8 mouse cellular contexts compared by ENCODE assay signal in the genomic region with DNA sequence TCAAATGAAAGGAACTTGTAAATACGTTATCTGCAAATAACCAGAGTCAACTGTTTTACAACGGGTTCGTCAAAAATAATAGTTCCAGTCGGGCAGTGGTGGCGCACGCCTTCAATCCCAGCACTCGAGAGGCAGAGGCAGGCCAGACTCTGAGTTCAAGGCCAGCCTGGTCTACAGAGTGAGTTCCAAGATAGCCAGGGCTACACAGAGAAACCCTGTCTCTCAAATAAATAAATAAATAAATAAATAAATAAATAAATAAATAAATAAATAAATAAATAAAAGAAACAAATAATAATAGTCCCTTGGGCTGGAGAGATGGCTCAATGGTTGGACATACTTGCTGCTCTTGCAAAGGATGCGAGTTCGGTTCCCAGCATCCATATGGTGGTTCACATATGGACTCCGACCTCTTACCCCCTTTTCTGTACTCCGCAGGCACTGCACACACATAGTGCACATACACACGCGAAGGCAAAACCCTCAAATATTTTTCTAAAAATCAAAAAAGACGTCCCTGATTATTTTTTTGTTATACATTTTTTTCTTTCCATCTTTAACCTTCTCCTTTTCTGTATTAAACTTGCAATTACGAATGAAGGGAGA. TPM values are rescaled to one million over a fixed set of nuclear protein-coding genes. Genes with fewer than 3 reads are reported as not detected.
DNase-seq lines count a peak whose midpoint lies in the region; ATAC-seq and TF ChIP-seq lines count a peak whose summit lies in the region.

No protein-coding gene starts in this region.

- H3K9ac ChIP-seq in hindbrain, embryonic 16.5 days (ENCODE audit: low read depth, low read length): peak overlapping the region; percentile 96

- intact Hi-C loops in gastrocnemius, postnatal 36 days (cut with DNase I): no loop called here

- no peak for TF ChIP-seq CTCF in layer of hippocampus, adult 2 months (conservative IDR thresholded peaks at IDR 0.05)

- H3K27me3 ChIP-seq in hindbrain, embryonic 16.5 days (replicated peaks; ENCODE audit: control insufficient read depth, insufficient read depth, low read length): no peaks in the 10 kb centered on the region
- no peaks in the 10 kb centered on the region for H3K27me3 ChIP-seq in myocyte (ENCODE audit: control insufficient read depth, insufficient read depth, insufficient read length)

- H3K4me3 ChIP-seq in layer of hippocampus, adult 2 months: peak overlapping the region; percentile 98
- H3K4me3 ChIP-seq in hindbrain, embryonic 16.5 days (ENCODE audit: low read length): peak overlapping the region; percentile 68
- peak overlapping the region; percentile 46 for H3K4me3 ChIP-seq in myocyte

- H3K79me2 ChIP-seq in myocyte (ENCODE audit: control insufficient read depth, insufficient read depth): peaks cover 8% of the 10 kb centered on the region

- H3K36me3 ChIP-seq in hindbrain, embryonic 16.5 days (ENCODE audit: control insufficient read depth, insufficient read depth, low read length): no peaks in the 10 kb centered on the region
- H3K36me3 ChIP-seq in myocyte (ENCODE audit: control insufficient read depth, insufficient read depth): no peaks in the 10 kb centered on the region

- TF ChIP-seq POLR2A in myocyte (IDR thresholded peaks at IDR 0.05; ENCODE audit: insufficient read length, low read depth): no peak

- H3K4me2 ChIP-seq in hindbrain, embryonic 16.5 days (ENCODE audit: low read length): peak overlapping the region; percentile 86
- peak overlapping the region; percentile 89 for H3K4me2 ChIP-seq in myocyte (ENCODE audit: low read depth)

- DNase-seq in layer of hippocampus, adult 2 months (ENCODE audit: low spot score in 2 of 2): no peak
- DNase-seq in layer of hippocampus, postnatal 10 days (ENCODE audit: low spot score in 2 of 2): no peak
- DNase-seq in embryo, embryonic 10.5 days (ENCODE audit: low spot score): peak; percentile 48
- no peak for DNase-seq in gastrocnemius, postnatal 36 days
- DNase-seq in spleen, postnatal 4 days (ENCODE audit: low spot score in 2 of 2): no peak
- no peak for DNase-seq in thymus, postnatal 36 days

- H3ac ChIP-seq in myocyte (ENCODE audit: control insufficient read depth, insufficient read length): peak overlapping the region; percentile 31

- ATAC-seq in hindbrain, embryonic 16.5 days: no peak

- WGBS in hindbrain, embryonic 16.5 days: 44% methylated on average over 15 of the region's 15 CpGs

- no peaks in the 10 kb centered on the region for H3K9me3 ChIP-seq in hindbrain, embryonic 16.5 days (ENCODE audit: control insufficient read depth, low read length)

- H3K4me1 ChIP-seq in hindbrain, embryonic 16.5 days (ENCODE audit: control insufficient read depth, insufficient read depth, low read depth, low read length): peaks cover 20% of the 10 kb centered on the region

- peak overlapping the region; percentile 90 for H3K27ac ChIP-seq in layer of hippocampus, adult 2 months
- H3K27ac ChIP-seq in hindbrain, embryonic 16.5 days (ENCODE audit: low read depth, low read length): peak overlapping the region; percentile 93

TF ChIP-seq in myocyte, 11 proteins besides CTCF, POLR2A, EP300 and RAD21:
- no peak for TF ChIP-seq MAX (IDR thresholded peaks at IDR 0.05; ENCODE audit: low read depth)
- TF ChIP-seq POLR2AphosphoS2 (IDR thresholded peaks at IDR 0.05; ENCODE audit: insufficient read length, low read depth): no peak
- no peak for TF ChIP-seq MYOG (IDR thresholded peaks at IDR 0.05; ENCODE audit: control insufficient read depth in 1 of 3, insufficient read depth in 1 of 3, insufficient read length in 2 of 3, low read depth in 2 of 3)
- no peak for TF ChIP-seq CEBPB (IDR thresholded peaks at IDR 0.05; ENCODE audit: insufficient read depth, poor library complexity, severe bottlenecking)
- TF ChIP-seq E2F4 (IDR thresholded peaks at IDR 0.05; ENCODE audit: insufficient read depth): no peak
- TF ChIP-seq USF1 (IDR thresholded peaks at IDR 0.05; ENCODE audit: low read depth): no peak
- no peak for TF ChIP-seq REST (IDR thresholded peaks at IDR 0.05; ENCODE audit: insufficient read depth, insufficient read length)
- TF ChIP-seq TCF12 (IDR thresholded peaks at IDR 0.05; ENCODE audit: insufficient read depth, poor library complexity, severe bottlenecking): no peak
- TF ChIP-seq TCF3 (IDR thresholded peaks at IDR 0.05; ENCODE audit: insufficient read length, low read depth): no peak
- no peak for TF ChIP-seq MYOD1 (IDR thresholded peaks at IDR 0.05; ENCODE audit: control insufficient read depth in 1 of 3, insufficient read length in 2 of 3, low read depth in 2 of 3)
- TF ChIP-seq SRF (IDR thresholded peaks at IDR 0.05; ENCODE audit: control insufficient read depth, insufficient read length, low read depth): no peak

RNA-seq across cellular contexts. Expression of a gene that starts 0.9 kb away (rescaled TPM):
- total RNA-seq in layer of hippocampus, adult 2 months (2021): 10 to 100 TPM; 11.0 to 12.7 TPM
- total RNA-seq in layer of hippocampus, postnatal 10 days (2021): 10 to 100 TPM; 14.8 to 17.5 TPM
- polyA plus RNA-seq in hindbrain, embryonic 16.5 days (2015; fragmentation: Nextera tagmentation; extraction: Ambion mirVana): 24.1 and 24.4 TPM in 2 replicates
- polyA plus RNA-seq in myocyte (2012; fragmentation: generic; extraction: Trizol): 4.0 TPM
- total RNA-seq in gastrocnemius, postnatal 36 days (2021): 1 to 10 TPM; 2.0 to 2.1 TPM

RNA-seq across cellular contexts. Expression of a gene that starts 36.7 kb away (rescaled TPM):
- total RNA-seq in layer of hippocampus, adult 2 months (2021): 100 to 1,000 TPM; 104 to 107 TPM
- 100 to 1,000 TPM; 117 to 130 TPM for total RNA-seq in layer of hippocampus, postnatal 10 days (2021)
- 88.3 and 93.2 TPM in 2 replicates for polyA plus RNA-seq in hindbrain, embryonic 16.5 days (2015; fragmentation: Nextera tagmentation; extraction: Ambion mirVana)
- 396 TPM for polyA plus RNA-seq in myocyte (2012; fragmentation: generic; extraction: Trizol)
- 1 to 10 TPM; 2.9 to 3.0 TPM for total RNA-seq in gastrocnemius, postnatal 36 days (2021)

Comparison
In these comparisons a context has a peak if more than half of its experiments do, and no peak if none do; other contexts are left out.
1. H3K4me3 ChIP-seq: peak in every context shown above with its lines; median percentile 98 in layer of hippocampus, adult 2 months; 68 in hindbrain, embryonic 16.5 days; 46 in myocyte.
2. RNA of a gene that starts 36.7 kb away (total RNA-seq): 117 to 130 TPM in layer of hippocampus, postnatal 10 days and 104 to 107 TPM in layer of hippocampus, adult 2 months; 2.9 to 3.0 TPM in gastrocnemius, postnatal 36 days; every median in the first group is over 10 times any median in the second.